ENCODE assay signal across 18 mouse cellular contexts in the genomic region with DNA sequence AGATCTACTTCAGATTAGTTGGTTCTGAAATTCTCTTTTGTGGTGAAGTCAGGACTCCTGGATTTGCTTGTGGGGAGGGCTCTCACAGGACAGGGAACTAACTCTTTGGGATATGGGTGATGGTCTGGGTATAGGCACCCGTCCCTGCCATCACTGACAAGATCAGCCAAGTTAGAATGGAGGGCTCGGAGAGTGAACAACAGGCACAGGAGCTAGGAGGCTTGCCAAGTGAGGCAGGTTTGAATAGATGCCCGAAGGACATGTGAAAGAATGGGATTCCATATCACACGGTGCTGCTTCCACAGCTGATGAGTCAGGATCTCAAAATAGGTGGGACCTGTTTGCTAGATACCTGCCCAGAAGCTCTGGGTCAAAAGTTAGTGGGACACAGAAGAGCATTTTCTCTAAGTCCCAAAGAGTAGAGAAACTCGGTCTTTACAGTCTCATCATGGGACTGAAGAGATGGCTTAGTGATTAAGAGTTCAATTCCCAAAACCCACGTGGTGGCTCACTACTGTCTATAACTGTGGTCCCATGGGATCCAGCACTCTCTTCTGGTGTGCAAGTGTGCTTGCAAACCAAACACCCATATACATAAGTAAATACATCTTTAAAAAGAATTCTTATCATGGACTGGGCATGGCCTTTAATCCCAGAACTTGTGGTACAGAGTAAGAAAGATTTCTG. TPM values are rescaled to one million over a fixed set of nuclear protein-coding genes. Genes with fewer than 3 reads are reported as not detected.
"Had no signal": no experiment of that assay in that cellular context is flagged by ENCODE, and none has a peak within 500 bp of the region (broad histone marks: within the 10 kb centered on the region; RNA-seq: fewer than 3 reads in every experiment).

No protein-coding gene starts in this region.

- H3K36me3 ChIP-seq: limb, embryonic 15.5 days; liver, embryonic 12.5 days; midbrain, embryonic 12.5 days; stomach, embryonic 15.5 days had no signal

- H3K4me3 ChIP-seq: left cerebral cortex, adult 2 months; limb, embryonic 15.5 days; liver, embryonic 12.5 days; midbrain, embryonic 12.5 days; stomach, embryonic 15.5 days had no signal

- H3K9ac ChIP-seq: limb, embryonic 15.5 days; liver, embryonic 12.5 days; lung, embryonic 14.5 days; midbrain, embryonic 12.5 days; stomach, embryonic 15.5 days had no signal

- H3K27ac ChIP-seq: left cerebral cortex, adult 2 months; limb, embryonic 15.5 days; liver, embryonic 12.5 days; midbrain, embryonic 12.5 days; stomach, embryonic 15.5 days had no signal

- H3K4me2 ChIP-seq: limb, embryonic 15.5 days; liver, embryonic 12.5 days; lung, embryonic 14.5 days; midbrain, embryonic 12.5 days; stomach, embryonic 15.5 days had no signal

- DNase-seq: kidney, postnatal 10 days; lung, embryonic 14.5 days; lung, postnatal 10 days; lung, postnatal 4 days; right cerebral cortex, postnatal 14 days; thymus, postnatal 36 days had no signal

- H3K4me1 ChIP-seq: limb, embryonic 15.5 days; liver, embryonic 12.5 days; midbrain, embryonic 12.5 days; stomach, embryonic 15.5 days had no signal

- ATAC-seq: liver, embryonic 12.5 days; midbrain, embryonic 16.5 days had no signal

- H3K27me3 ChIP-seq: limb, embryonic 15.5 days; liver, embryonic 12.5 days; midbrain, embryonic 12.5 days; stomach, embryonic 15.5 days had no signal

- H3K9me3 ChIP-seq: limb, embryonic 15.5 days; liver, embryonic 12.5 days; midbrain, embryonic 12.5 days; stomach, embryonic 15.5 days had no signal

RNA-seq across cellular contexts. Expression of a gene that starts 7.8 kb away (rescaled TPM):
- total RNA-seq: megakaryocyte, adult 5-6 weeks had no signal
- polyA plus RNA-seq: large intestine, adult 2 months; limb, embryonic 11.5 days; limb, embryonic 15.5 days; liver, embryonic 12.5 days; liver, embryonic 16.5 days; lung, embryonic 14.5 days; midbrain, embryonic 12.5 days; midbrain, embryonic 16.5 days; spleen, adult 2 months; stomach, embryonic 15.5 days; thymus, postnatal 0 days had no signal
